Mouse (Mus musculus) embryonic facial prominence, embryonic 15.5 days (tissue): Measurements from ENCODE around the gene Nfkbie. TPM values are rescaled to one million over a fixed set of nuclear protein-coding genes. Genes with fewer than 3 reads are reported as not detected.

Experiments
- ATAC-seq: fragments of 200-750 bp; cut with Nextera tagmentation; 2 replicates; pipeline ENCODE4 v1.8.0; 2017; ENCODE audit warnings: low read depth, moderate TSS enrichment; ENCODE audit not compliant: insufficient number of reproducible peaks, low FRiP score, low TSS enrichment
- H3K27ac ChIP-seq: fragments of 300-500 bp; sonication (generic); replicated peaks from 2 replicates; pipeline ENCODE4 v1.5.1; 2015; ENCODE audit warnings: mild to moderate bottlenecking, inconsistent platforms
- H3K27me3 ChIP-seq: fragments of 300-500 bp; sonication (generic); 2 replicates; pipeline ENCODE4 v1.6.1; 2015; ENCODE audit warnings: inconsistent platforms
- H3K36me3 ChIP-seq: fragments of 300-500 bp; sonication (generic); 2 replicates; pipeline ENCODE4 v1.6.1; 2015; ENCODE audit warnings: mild to moderate bottlenecking, inconsistent platforms
- H3K4me1 ChIP-seq: fragments of 300-500 bp; sonication (generic); 2 replicates; pipeline ENCODE4 v1.6.1; 2015; ENCODE audit warnings: inconsistent platforms
- H3K4me2 ChIP-seq: fragments of 300-500 bp; sonication (generic); replicated peaks from 2 replicates; pipeline ENCODE4 v1.6.1; 2015; ENCODE audit warnings: mild to moderate bottlenecking, inconsistent platforms
- H3K4me3 ChIP-seq: fragments of 300-500 bp; sonication (generic); replicated peaks from 2 replicates; pipeline ENCODE4 v1.5.1; 2015; ENCODE audit warnings: mild to moderate bottlenecking, inconsistent platforms
- H3K9ac ChIP-seq: fragments of 300-500 bp; sonication (generic); 2 replicates; pipeline ENCODE4 v1.6.1; 2015; ENCODE audit warnings: inconsistent platforms
- H3K9me3 ChIP-seq: fragments of 300-500 bp; sonication (generic); replicated peaks from 2 replicates; pipeline ENCODE4 v1.6.1; 2016; ENCODE audit warnings: inconsistent platforms
- WGBS: fragments of 180-500 bp; shearing (Covaris S2); methylation state at CpG from one replicate; pipeline ENCODE4 v1.1.7; 2015; 5-methylcytosine and 5-hydroxymethylcytosine counted together
- polyA plus RNA-seq: library from polyadenylated mRNA; unstranded; fragments of >200 nt; fragmentation: Nextera tagmentation; extraction: Ambion mirVana; gene quantifications from 2 replicates; pipeline ENCODE4 v1.2.1, GENCODE M21; 2015

Gene Nfkbie
- polyA plus RNA-seq, 1 experiment from 2014 or later, result 6.3 TPM

DNA sequence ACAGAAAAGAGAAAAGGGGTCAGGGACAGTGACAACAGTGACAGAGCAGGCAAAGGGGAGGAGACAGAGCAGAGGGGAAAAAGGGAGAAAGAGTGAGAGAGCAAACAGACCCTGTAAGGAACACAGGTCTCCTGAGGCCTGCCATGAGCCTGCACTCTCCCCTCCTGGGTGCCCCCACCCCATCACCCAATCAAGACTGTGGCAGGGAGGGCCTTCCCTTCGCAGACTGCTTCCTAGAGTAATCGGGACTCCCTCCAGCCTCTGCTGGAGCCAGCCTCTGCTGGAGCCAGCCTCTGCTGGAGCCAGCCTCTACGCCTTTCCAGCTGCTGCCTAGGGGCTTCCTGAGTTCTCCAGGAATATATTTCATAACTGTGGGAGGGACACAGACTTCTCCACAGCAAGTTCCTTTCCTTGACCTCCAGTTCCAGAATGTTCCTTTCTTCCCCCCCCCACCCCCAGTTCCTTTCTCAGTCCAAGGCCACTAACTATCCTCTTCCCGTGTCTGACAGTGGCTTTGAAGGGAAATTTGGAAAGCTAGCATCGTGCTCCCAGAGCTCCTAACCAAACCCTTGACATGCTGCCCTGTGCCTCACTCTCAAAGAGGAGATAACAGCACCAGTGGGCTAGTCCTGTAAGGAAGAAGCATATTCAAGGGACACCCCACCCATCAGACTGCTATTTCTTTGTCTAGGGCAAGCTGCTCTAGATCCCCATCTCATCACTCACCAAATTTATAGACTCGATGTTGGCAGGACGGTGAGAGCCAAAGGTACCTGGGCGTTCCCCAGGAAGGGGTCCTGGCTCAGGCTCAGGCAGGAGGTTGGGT, 37.3 kb downstream of the Nfkbie start:
- H3K4me1 ChIP-seq, result peaks cover 63% of the 10 kb centered on the region

GRCm38 (mm10) chr17:45593479-45593878, 38.0 kb downstream of the Nfkbie start:
- Histone ChIP-seq H3K27me3 (no peaks in the 10 kb centered on the region), H3K27ac (0 out of 2 replicates have a peak overlapping the region, but pooled peaks have one; percentile 31), H3K9ac (no peak overlapping the region; the same call in 1 of the 2 replicates), H3K36me3 (peaks cover 10% of the 10 kb centered on the region; the same call in 1 of the 2 replicates), H3K4me1 (peaks cover 63% of the 10 kb centered on the region), H3K4me3 (peak overlapping the region; percentile 52; the same call in 1 of the 2 replicates), H3K9me3 (no peaks in the 10 kb centered on the region), H3K4me2 (peak overlapping the region; percentile 96)
- 35% methylated on average over 8 of the region's 8 CpGs for WGBS
- ATAC-seq, result no peak

More for the DNA sequence above, 37.3 kb downstream of the Nfkbie start:
- peak overlapping the region; percentile 28 for H3K4me2 ChIP-seq
- 49% methylated on average over 8 of the region's 8 CpGs for WGBS
- peak overlapping the region; percentile 31 for H3K27ac ChIP-seq
- peaks cover 16% of the 10 kb centered on the region; the same call in 1 of the 2 replicates for H3K36me3 ChIP-seq
- H3K9me3 ChIP-seq, result no peaks in the 10 kb centered on the region
- no peak for ATAC-seq
- peak overlapping the region; percentile 7; the same call in 1 of the 2 replicates for H3K9ac ChIP-seq
- H3K27me3 ChIP-seq, result no peaks in the 10 kb centered on the region
- peak overlapping the region; percentile 52; the same call in 1 of the 2 replicates for H3K4me3 ChIP-seq

- H3K9ac ChIP-seq, result no peak overlapping the region
- H3K27me3 ChIP-seq, result no peaks in the 10 kb centered on the region
- H3K9me3 ChIP-seq, result no peaks in the 10 kb centered on the region
- peaks cover 65% of the 10 kb centered on the region for H3K4me1 ChIP-seq
- H3K36me3 ChIP-seq, result 0 out of 2 replicates have a peak, but pooled peaks cover 4% of the 10 kb centered on the region
- H3K27ac ChIP-seq, result no peak overlapping the region
- ATAC-seq, result no peak
- peak overlapping the region; percentile 96 for H3K4me2 ChIP-seq
- 34% methylated on average over 8 of the region's 8 CpGs for WGBS
- peak overlapping the region; percentile 52 for H3K4me3 ChIP-seq
Observed at GRCm38 (mm10) chr17:45594195-45594594, 38.7 kb downstream of the Nfkbie start.

DNA sequence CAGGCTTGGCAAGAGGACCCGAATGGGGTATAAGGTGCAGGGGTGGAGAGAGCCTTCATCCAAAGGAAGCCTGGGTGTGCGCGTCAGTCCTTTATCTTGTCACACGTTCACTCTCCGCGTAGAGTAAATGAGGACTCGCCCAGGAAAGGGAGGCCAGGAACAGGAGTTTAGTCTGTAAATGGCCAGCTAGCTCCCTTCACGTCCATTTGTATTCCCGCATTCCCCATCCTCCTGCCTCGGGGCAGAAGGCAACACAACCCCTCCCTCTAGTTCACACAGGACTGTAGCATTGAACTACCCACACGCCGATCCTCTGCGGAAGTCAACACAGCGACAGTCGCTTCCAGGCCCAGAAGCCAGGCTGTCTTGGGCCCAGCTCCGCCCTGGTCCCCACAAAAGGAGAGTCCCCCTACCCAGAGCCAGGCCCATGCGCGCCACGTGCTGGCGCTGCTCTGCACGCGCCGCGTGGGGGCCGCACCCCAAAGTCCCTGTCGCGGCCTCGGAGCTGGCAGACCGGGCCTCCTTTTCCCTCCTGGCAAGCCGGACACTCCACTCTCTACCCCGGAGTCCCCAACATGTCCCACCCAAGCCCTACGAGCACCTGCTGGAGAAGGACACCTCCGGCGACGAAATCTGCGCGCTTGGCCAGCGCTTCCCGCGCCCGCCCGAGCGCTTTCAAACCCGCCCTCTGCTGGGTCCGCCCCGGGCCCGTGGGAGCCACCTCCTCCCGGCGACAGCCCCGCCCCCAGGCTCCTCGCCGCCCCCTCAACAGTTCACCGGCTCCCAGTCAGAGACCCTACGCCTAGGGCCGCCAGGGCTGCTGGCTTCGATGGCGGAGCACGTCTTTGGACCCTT, 39.6 kb downstream of the Nfkbie start:
- H3K36me3 ChIP-seq, result no peaks in the 10 kb centered on the region
- H3K27ac ChIP-seq, result peak overlapping the region; percentile 22; the same call in 1 of the 2 replicates
- no peaks in the 10 kb centered on the region for H3K9me3 ChIP-seq
- no peaks in the 10 kb centered on the region for H3K27me3 ChIP-seq
- H3K9ac ChIP-seq, result peak overlapping the region; percentile 39
- WGBS, result 1% methylated on average over 56 of the region's 58 CpGs
- H3K4me3 ChIP-seq, result peak overlapping the region; percentile 52
- H3K4me1 ChIP-seq, result peaks cover 72% of the 10 kb centered on the region
- ATAC-seq, result peak; percentile 77
- H3K4me2 ChIP-seq, result peak overlapping the region; percentile 96

- H3K27me3 ChIP-seq, result 0 out of 2 replicates have a peak, but pooled peaks cover 3% of the 10 kb centered on the region
- peak overlapping the region; percentile 39 for H3K9ac ChIP-seq
- H3K27ac ChIP-seq, result peak overlapping the region; percentile 22; the same call in 1 of the 2 replicates
- no peaks in the 10 kb centered on the region for H3K9me3 ChIP-seq
- peak overlapping the region; percentile 52 for H3K4me3 ChIP-seq
- peak overlapping the region; percentile 96 for H3K4me2 ChIP-seq
- no peaks in the 10 kb centered on the region for H3K36me3 ChIP-seq
- H3K4me1 ChIP-seq, result peaks cover 76% of the 10 kb centered on the region
- WGBS, result 9% methylated on average over 23 of the region's 23 CpGs
- ATAC-seq, result no peak
Observed at GRCm38 (mm10) chr17:45595736-45596390, 40.4 kb downstream of the Nfkbie start.

- ATAC-seq, result peak; percentile 30; the same call in 1 of the 2 replicates
- Histone ChIP-seq H3K4me1 (peaks cover 74% of the 10 kb centered on the region), H3K36me3 (no peaks in the 10 kb centered on the region), H3K27ac (peak overlapping the region; percentile 58; the same call in 1 of the 2 replicates), H3K27me3 (peaks cover 13% of the 10 kb centered on the region), H3K9ac (no peak overlapping the region), H3K9me3 (no peaks in the 10 kb centered on the region), H3K4me3 (no peak overlapping the region), H3K4me2 (0 out of 2 replicates have a peak overlapping the region, but pooled peaks have one; percentile 1)
- 29% methylated on average over 11 of the region's 11 CpGs for WGBS
Observed at GRCm38 (mm10) chr17:45596631-45597396, 41.3 kb downstream of the Nfkbie start.

- WGBS, result 29% methylated on average over 3 of the region's 3 CpGs
- Histone ChIP-seq H3K27ac (no peak overlapping the region), H3K9ac (no peak overlapping the region), H3K4me3 (no peak overlapping the region), H3K27me3 (peaks cover 16% of the 10 kb centered on the region), H3K4me2 (no peak overlapping the region), H3K4me1 (peaks cover 68% of the 10 kb centered on the region), H3K36me3 (no peaks in the 10 kb centered on the region), H3K9me3 (no peaks in the 10 kb centered on the region)
- no peak for ATAC-seq
Observed at GRCm38 (mm10) chr17:45597787-45598186, 42.3 kb downstream of the Nfkbie start.

DNA sequence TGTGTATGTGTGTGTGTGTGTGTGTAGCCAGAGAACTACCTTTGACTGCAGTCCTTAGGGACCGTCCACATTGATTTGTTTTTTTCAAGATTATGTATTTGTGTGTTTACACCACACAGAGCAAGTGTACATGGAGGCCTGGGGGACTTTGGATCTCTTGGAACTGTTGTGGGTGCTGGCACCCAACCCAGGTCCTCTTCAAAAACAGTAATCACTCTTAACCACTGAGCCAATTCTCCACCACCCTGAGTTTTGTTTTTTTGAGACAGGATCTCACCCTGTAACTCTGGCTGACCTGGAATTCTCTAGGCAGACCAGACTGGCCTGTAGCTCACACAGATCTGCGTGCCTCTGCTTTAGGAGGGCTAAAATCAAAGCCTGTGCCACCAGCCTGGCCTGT, 42.9 kb downstream of the Nfkbie start:
- Histone ChIP-seq H3K9ac (no peak overlapping the region), H3K9me3 (no peaks in the 10 kb centered on the region), H3K27ac (no peak overlapping the region), H3K4me1 (peaks cover 62% of the 10 kb centered on the region), H3K27me3 (peaks cover 16% of the 10 kb centered on the region), H3K4me3 (no peak overlapping the region), H3K36me3 (no peaks in the 10 kb centered on the region), H3K4me2 (no peak overlapping the region)
- no peak for ATAC-seq
- 87% methylated on average over 2 of the region's 2 CpGs for WGBS

DNA sequence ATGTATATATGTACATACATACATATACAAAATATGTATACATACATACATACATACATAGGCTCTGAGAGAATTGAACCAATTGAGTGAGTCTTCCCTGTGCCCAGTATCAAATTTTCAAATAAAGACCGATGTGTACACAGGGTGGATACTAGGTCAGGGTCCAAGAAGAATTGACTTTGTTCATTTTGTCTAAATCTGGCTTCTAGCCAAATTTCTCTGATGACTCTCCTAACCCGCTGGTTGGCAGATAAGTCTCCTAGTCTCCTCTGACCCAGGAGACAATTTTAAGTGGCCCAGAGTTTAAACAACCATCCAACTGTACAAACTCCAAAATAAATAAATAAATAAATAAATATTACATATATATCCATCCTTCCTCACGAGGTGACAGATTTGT, 43.4 kb downstream of the Nfkbie start:
- H3K27me3 ChIP-seq, result peaks cover 16% of the 10 kb centered on the region
- no peak overlapping the region for H3K27ac ChIP-seq
- WGBS, result 49% methylated on average over 3 of the region's 3 CpGs
- no peak overlapping the region for H3K9ac ChIP-seq
- no peak overlapping the region for H3K4me3 ChIP-seq
- ATAC-seq, result no peak
- peak overlapping the region; percentile 62 for H3K4me2 ChIP-seq
- no peaks in the 10 kb centered on the region for H3K36me3 ChIP-seq
- no peaks in the 10 kb centered on the region for H3K9me3 ChIP-seq
- H3K4me1 ChIP-seq, result peaks cover 57% of the 10 kb centered on the region
